Mouse (Mus musculus): ENCODE data around the gene Kdm1b. TPM values are rescaled to one million over a fixed set of nuclear protein-coding genes. Genes with fewer than 3 reads are reported as not detected.

Kdm1b gene
- polyA plus RNA-seq, 1 experiment = 3.3 TPM

GRCm38 (mm10) chr13:47033602-47034001, 9.7 kb upstream of the Kdm1b start:
- Histone ChIP-seq H3ac (ENCODE audit: control insufficient read depth, insufficient read length, low read depth) (no peak overlapping the region), H3K4me3 (ENCODE audit: insufficient read depth, poor library complexity, severe bottlenecking) (no peak overlapping the region), H3K79me3 (ENCODE audit: low read depth) (no peaks in the 10 kb centered on the region), H3K36me3 (ENCODE audit: control insufficient read depth, insufficient read depth) (no peaks in the 10 kb centered on the region), H3K27me3 (ENCODE audit: control insufficient read depth, insufficient read depth, insufficient read length) (no peaks in the 10 kb centered on the region), H3K79me2 (ENCODE audit: control insufficient read depth, insufficient read depth) (no peaks in the 10 kb centered on the region)
- TF ChIP-seq FOSL1 (IDR thresholded peaks at IDR 0.05; ENCODE audit: insufficient read depth, low read length, poor library complexity, severe bottlenecking) (no peak), MAX (IDR thresholded peaks at IDR 0.05) (no peak), CTCF (IDR thresholded peaks at IDR 0.05; ENCODE audit: control insufficient read depth, insufficient read depth, insufficient read length) (no peak), USF1 (IDR thresholded peaks at IDR 0.05; ENCODE audit: low read depth) (no peak), MYOD1 (IDR thresholded peaks at IDR 0.05; ENCODE audit: control insufficient read depth, insufficient read length, low read depth) (no peak), MYOG (IDR thresholded peaks at IDR 0.05; ENCODE audit: control insufficient read depth, extremely low read depth, insufficient read length) (no peak), CEBPB (IDR thresholded peaks at IDR 0.05; ENCODE audit: low read depth) (no peak)

GRCm38 (mm10) chr13:47037946-47038345, 5.4 kb upstream of the Kdm1b start:
- TF ChIP-seq CEBPB (IDR thresholded peaks at IDR 0.05; ENCODE audit: low read depth) (no peak), MAX (IDR thresholded peaks at IDR 0.05) (no peak), FOSL1 (IDR thresholded peaks at IDR 0.05; ENCODE audit: insufficient read depth, low read length, poor library complexity, severe bottlenecking) (no peak), USF1 (IDR thresholded peaks at IDR 0.05; ENCODE audit: low read depth) (no peak), MYOD1 (IDR thresholded peaks at IDR 0.05; ENCODE audit: control insufficient read depth, insufficient read length, low read depth) (no peak), CTCF (IDR thresholded peaks at IDR 0.05; ENCODE audit: control insufficient read depth, insufficient read depth, insufficient read length) (no peak), MYOG (IDR thresholded peaks at IDR 0.05; ENCODE audit: control insufficient read depth, extremely low read depth, insufficient read length) (no peak)

GRCm38 (mm10) chr13:47040061-47040460, 3.2 kb upstream of the Kdm1b start:
- no peak for TF ChIP-seq MYOD1 (IDR thresholded peaks at IDR 0.05; ENCODE audit: control insufficient read depth, insufficient read length, low read depth)
- no peak for TF ChIP-seq MAX (IDR thresholded peaks at IDR 0.05)
- no peak for TF ChIP-seq CTCF (IDR thresholded peaks at IDR 0.05; ENCODE audit: control insufficient read depth, insufficient read depth, insufficient read length)
- no peak for TF ChIP-seq FOSL1 (IDR thresholded peaks at IDR 0.05; ENCODE audit: insufficient read depth, low read length, poor library complexity, severe bottlenecking)
- TF ChIP-seq MYOG (IDR thresholded peaks at IDR 0.05; ENCODE audit: control insufficient read depth, extremely low read depth, insufficient read length) = no peak
- no peak for TF ChIP-seq USF1 (IDR thresholded peaks at IDR 0.05; ENCODE audit: low read depth)
- no peak for TF ChIP-seq CEBPB (IDR thresholded peaks at IDR 0.05; ENCODE audit: low read depth)
- Histone ChIP-seq H3K27me3 (ENCODE audit: control insufficient read depth, insufficient read depth, insufficient read length) (no peaks in the 10 kb centered on the region), H3K4me3 (ENCODE audit: insufficient read depth, poor library complexity, severe bottlenecking) (no peak overlapping the region), H3K36me3 (ENCODE audit: control insufficient read depth, insufficient read depth) (no peaks in the 10 kb centered on the region), H3ac (ENCODE audit: control insufficient read depth, insufficient read length, low read depth) (no peak overlapping the region), H3K79me2 (ENCODE audit: control insufficient read depth, insufficient read depth) (peaks cover 12% of the 10 kb centered on the region), H3K79me3 (ENCODE audit: low read depth) (peaks cover 6% of the 10 kb centered on the region)

More at GRCm38 (mm10) chr13:47037946-47038345, 5.4 kb upstream of the Kdm1b start:
- Histone ChIP-seq H3K79me2 (ENCODE audit: control insufficient read depth, insufficient read depth) (no peaks in the 10 kb centered on the region), H3K79me3 (ENCODE audit: low read depth) (no peaks in the 10 kb centered on the region), H3K36me3 (ENCODE audit: control insufficient read depth, insufficient read depth) (no peaks in the 10 kb centered on the region), H3K4me3 (ENCODE audit: insufficient read depth, poor library complexity, severe bottlenecking) (no peak overlapping the region), H3K27me3 (ENCODE audit: control insufficient read depth, insufficient read depth, insufficient read length) (no peaks in the 10 kb centered on the region), H3ac (ENCODE audit: control insufficient read depth, insufficient read length, low read depth) (no peak overlapping the region)

- peaks cover 6% of the 10 kb centered on the region for H3K79me3 ChIP-seq (ENCODE audit: low read depth)
- TF ChIP-seq CEBPB (IDR thresholded peaks at IDR 0.05; ENCODE audit: low read depth) (no peak), MAX (IDR thresholded peaks at IDR 0.05) (no peak), FOSL1 (IDR thresholded peaks at IDR 0.05; ENCODE audit: insufficient read depth, low read length, poor library complexity, severe bottlenecking) (no peak), USF1 (IDR thresholded peaks at IDR 0.05; ENCODE audit: low read depth) (no peak), MYOG (IDR thresholded peaks at IDR 0.05; ENCODE audit: control insufficient read depth, extremely low read depth, insufficient read length) (no peak), CTCF (IDR thresholded peaks at IDR 0.05; ENCODE audit: control insufficient read depth, insufficient read depth, insufficient read length) (no peak), MYOD1 (IDR thresholded peaks at IDR 0.05; ENCODE audit: control insufficient read depth, insufficient read length, low read depth) (no peak)
- no peaks in the 10 kb centered on the region for H3K27me3 ChIP-seq (ENCODE audit: control insufficient read depth, insufficient read depth, insufficient read length)
- H3K79me2 ChIP-seq (ENCODE audit: control insufficient read depth, insufficient read depth) = peaks cover 12% of the 10 kb centered on the region
- H3ac ChIP-seq (ENCODE audit: control insufficient read depth, insufficient read length, low read depth) = no peak overlapping the region
- H3K4me3 ChIP-seq (ENCODE audit: insufficient read depth, poor library complexity, severe bottlenecking) = no peak overlapping the region
- H3K36me3 ChIP-seq (ENCODE audit: control insufficient read depth, insufficient read depth) = no peaks in the 10 kb centered on the region
These were observed 1.2 kb upstream of the Kdm1b start for GRCm38 (mm10) chr13:47042024-47042633.

GRCm38 (mm10) chr13:47043833-47044616, 726 bp downstream of the Kdm1b start:
- Histone ChIP-seq H3K27me3 (ENCODE audit: control insufficient read depth, insufficient read depth, insufficient read length) (no peaks in the 10 kb centered on the region), H3K36me3 (ENCODE audit: control insufficient read depth, insufficient read depth) (no peaks in the 10 kb centered on the region), H3ac (ENCODE audit: control insufficient read depth, insufficient read length, low read depth) (peak overlapping the region; percentile 74), H3K79me2 (ENCODE audit: control insufficient read depth, insufficient read depth) (peaks cover 12% of the 10 kb centered on the region), H3K4me3 (ENCODE audit: insufficient read depth, poor library complexity, severe bottlenecking) (peak overlapping the region; percentile 60), H3K79me3 (ENCODE audit: low read depth) (peaks cover 6% of the 10 kb centered on the region)
- no peak for TF ChIP-seq MAX (IDR thresholded peaks at IDR 0.05)
